Mouse (Mus musculus): ENCODE data around the gene Gm10840. TPM values are rescaled to one million over a fixed set of nuclear protein-coding genes. Genes with fewer than 3 reads are reported as not detected.

Gene Gm10840
- polyA plus RNA-seq, 1 experiment from 2014 or later: 1.2 TPM

GRCm38 (mm10) chr11:106202123-106202465 is 41.4 kb downstream of the Gm10840 start, which contains the start of gene Strada:
Strada (minus strand) TSS chr11:106202168.
- Histone ChIP-seq H3K27me3 (replicated peaks; ENCODE audit: control insufficient read depth, insufficient read depth, low read length) (no peaks in the 10 kb centered on the region), H3K9ac (replicated peaks; ENCODE audit: low read depth, low read length) (no peak within 1 kb of the TSS; the same call in 1 of the 2 replicates), H3K27ac (ENCODE audit: low read length) (no peak within 1 kb of the TSS), H3K4me2 (ENCODE audit: low read length) (no peak within 1 kb of the TSS), H3K36me3 (ENCODE audit: control insufficient read depth, insufficient read depth) (peaks cover 31% of the 10 kb centered on the region), H3K9me3 (ENCODE audit: control insufficient read depth, low read length) (no peaks in the 10 kb centered on the region), H3K4me3 (replicated peaks; ENCODE audit: low read length) (no peak within 1 kb of the TSS), H3K4me1 (replicated peaks; ENCODE audit: control insufficient read depth, insufficient read depth, low read length) (no peaks in the 10 kb centered on the region)
- 88% methylated on average over 5 of the region's 5 CpGs for WGBS
- no peak for ATAC-seq

Other genes with a start within 250 kb of the Gm10840 start
- gene Cyb561, start 207.5 kb upstream of the Gm10840 start, polyA plus RNA-seq (2015; fragmentation: Nextera tagmentation; extraction: Ambion mirVana): 30.8 and 41.4 TPM in 2 replicates
- 3.2 and 3.3 TPM in 2 replicates for gene Ace, start 192.9 kb upstream of the Gm10840 start, polyA plus RNA-seq (2015; fragmentation: Nextera tagmentation; extraction: Ambion mirVana)
- not detected in 2 replicates for gene Ace3, start 166.2 kb upstream of the Gm10840 start, polyA plus RNA-seq (2015; fragmentation: Nextera tagmentation; extraction: Ambion mirVana)
- 0.62 and 0.89 TPM in 2 replicates for gene Kcnh6, start 152.7 kb upstream of the Gm10840 start, polyA plus RNA-seq (2015; fragmentation: Nextera tagmentation; extraction: Ambion mirVana)
- gene Dcaf7, start 124.0 kb upstream of the Gm10840 start, polyA plus RNA-seq (2015; fragmentation: Nextera tagmentation; extraction: Ambion mirVana): 136 and 145 TPM in 2 replicates
- gene Taco1, start 94.8 kb upstream of the Gm10840 start, polyA plus RNA-seq (2015; fragmentation: Nextera tagmentation; extraction: Ambion mirVana): 7.0 and 7.5 TPM in 2 replicates
- gene Map3k3, start 76.2 kb upstream of the Gm10840 start, polyA plus RNA-seq (2015; fragmentation: Nextera tagmentation; extraction: Ambion mirVana): 14.7 and 15.6 TPM in 2 replicates
- 205 and 209 TPM in 2 replicates for gene Limd2, start within 50 bp of the Gm10840 start, polyA plus RNA-seq (2015; fragmentation: Nextera tagmentation; extraction: Ambion mirVana)
- gene Strada, start 41.3 kb downstream of the Gm10840 start, polyA plus RNA-seq (2015; fragmentation: Nextera tagmentation; extraction: Ambion mirVana): 28.8 and 30.9 TPM in 2 replicates
- 110 TPM in 2 replicates for gene Ccdc47, start 55.5 kb downstream of the Gm10840 start, polyA plus RNA-seq (2015; fragmentation: Nextera tagmentation; extraction: Ambion mirVana)
- gene Ddx42, start 56.1 kb downstream of the Gm10840 start, polyA plus RNA-seq (2015; fragmentation: Nextera tagmentation; extraction: Ambion mirVana): 112 and 115 TPM in 2 replicates
- gene Ftsj3, start 95.2 kb downstream of the Gm10840 start, polyA plus RNA-seq (2015; fragmentation: Nextera tagmentation; extraction: Ambion mirVana): 40.7 and 41.8 TPM in 2 replicates
- gene Psmc5, start 95.3 kb downstream of the Gm10840 start, polyA plus RNA-seq (2015; fragmentation: Nextera tagmentation; extraction: Ambion mirVana): 270 and 287 TPM in 2 replicates
- 12.4 and 13.7 TPM in 2 replicates for gene Smarcd2, start 112.1 kb downstream of the Gm10840 start, polyA plus RNA-seq (2015; fragmentation: Nextera tagmentation; extraction: Ambion mirVana)
- gene Tcam1, start 115.8 kb downstream of the Gm10840 start, polyA plus RNA-seq (2015; fragmentation: Nextera tagmentation; extraction: Ambion mirVana): 0.11 and 0.17 TPM in 2 replicates
- not detected in 2 replicates for gene Gh, start 141.0 kb downstream of the Gm10840 start, polyA plus RNA-seq (2015; fragmentation: Nextera tagmentation; extraction: Ambion mirVana)
- 0.65 and 0.75 TPM in 2 replicates for gene Cd79b, start 153.9 kb downstream of the Gm10840 start, polyA plus RNA-seq (2015; fragmentation: Nextera tagmentation; extraction: Ambion mirVana)
- gene Scn4a, start 192.4 kb downstream of the Gm10840 start, polyA plus RNA-seq (2015; fragmentation: Nextera tagmentation; extraction: Ambion mirVana): 0.03 TPM in 1 of 2 replicates, not detected in the other
- not detected in 2 replicates for gene Prr29, start 204.6 kb downstream of the Gm10840 start, polyA plus RNA-seq (2015; fragmentation: Nextera tagmentation; extraction: Ambion mirVana)
- gene Icam2, start 227.2 kb downstream of the Gm10840 start, polyA plus RNA-seq (2015; fragmentation: Nextera tagmentation; extraction: Ambion mirVana): 10.9 and 12.6 TPM in 2 replicates